In the genomic region with DNA sequence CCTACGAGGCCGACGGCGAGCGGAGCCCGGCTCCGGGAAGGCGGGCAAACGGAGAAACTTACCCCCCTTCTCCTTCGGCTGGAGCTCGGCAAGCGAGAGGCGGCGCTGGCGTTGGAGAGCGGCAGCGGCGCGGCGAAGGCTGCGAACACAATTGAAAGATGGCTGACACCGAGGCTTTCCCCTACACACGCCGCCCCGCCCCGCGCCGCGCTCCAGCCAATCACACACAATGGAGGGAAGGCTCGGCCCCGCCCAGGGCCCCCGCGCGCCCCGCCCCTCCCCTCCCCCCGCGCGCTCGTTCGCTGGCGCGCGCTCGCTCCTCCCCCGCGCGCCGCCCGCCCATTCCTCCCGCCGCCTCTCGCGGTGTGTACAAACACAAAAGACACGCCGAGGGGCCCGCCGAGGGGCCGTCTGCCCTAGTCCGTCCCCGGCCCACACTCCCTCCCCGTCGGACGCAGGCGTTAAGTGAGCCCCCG, we compare ENCODE assay signal across 8 mouse cellular contexts. TPM values are rescaled to one million over a fixed set of nuclear protein-coding genes. Genes with fewer than 3 reads are reported as not detected.
DNase-seq lines count a peak whose midpoint lies in the region; ATAC-seq and TF ChIP-seq lines count a peak whose summit lies in the region.

No protein-coding gene starts in this region.

- 1% methylated on average over 50 of the region's 65 CpGs for WGBS in heart, embryonic 13.5 days
- WGBS in liver, embryonic 11.5 days: 2% methylated on average over 50 of the region's 65 CpGs

- peak overlapping the region; percentile 79 for H3K4me2 ChIP-seq in heart, embryonic 13.5 days
- H3K4me2 ChIP-seq in liver, embryonic 11.5 days: peak overlapping the region; percentile 72
- H3K4me2 ChIP-seq in myocyte (ENCODE audit: low read depth): no peak overlapping the region

- peak; percentile 77 for ATAC-seq in erythroid progenitor cell, adult 5-6 weeks (replicated peaks; ENCODE audit: low FRiP score, poor library complexity, severe bottlenecking)
- peak; percentile 93 for ATAC-seq in heart, embryonic 13.5 days (ENCODE audit: extremely low read depth, insufficient number of reproducible peaks, low FRiP score, low TSS enrichment)
- ATAC-seq in liver, embryonic 11.5 days (replicated peaks; ENCODE audit: low FRiP score): peak; percentile 89

- peak; percentile 85 for TF ChIP-seq POLR2A in myocyte (IDR thresholded peaks at IDR 0.05; ENCODE audit: insufficient read length, low read depth)

- H3K9ac ChIP-seq in heart, embryonic 13.5 days: peak overlapping the region; percentile 100
- H3K9ac ChIP-seq in liver, embryonic 11.5 days (ENCODE audit: low read depth, low read length): peak overlapping the region; percentile 98

- H3K79me2 ChIP-seq in myocyte (ENCODE audit: control insufficient read depth, insufficient read depth): peaks cover 44% of the 10 kb centered on the region

- DNase-seq in CD4-positive, CD25-positive, alpha-beta regulatory T cell, adult 2 months (ENCODE audit: low read depth, low spot score): peak; percentile 97
- peak; percentile 97 for DNase-seq in kidney, postnatal 10 days
- DNase-seq in liver, embryonic 11.5 days (ENCODE audit: low spot score): peak; percentile 99
- DNase-seq in spleen, postnatal 4 days (ENCODE audit: low spot score in 2 of 2): peak; percentile 95 to 99

- H3K4me1 ChIP-seq in brown adipose tissue, adult 24 weeks (ENCODE audit: control insufficient read depth, insufficient read depth, insufficient read length, low read length): peaks cover 4% of the 10 kb centered on the region
- H3K4me1 ChIP-seq in heart, embryonic 13.5 days: peaks cover 49% of the 10 kb centered on the region
- peaks cover 35% of the 10 kb centered on the region for H3K4me1 ChIP-seq in liver, embryonic 11.5 days (replicated peaks; ENCODE audit: control insufficient read depth, insufficient read depth, low read length)

- peak overlapping the region; percentile 77 for H3K27ac ChIP-seq in brown adipose tissue, adult 24 weeks (replicated peaks; ENCODE audit: low read depth, low read length)
- peak overlapping the region; percentile 100 for H3K27ac ChIP-seq in heart, embryonic 13.5 days (replicated peaks)
- H3K27ac ChIP-seq in liver, embryonic 11.5 days (ENCODE audit: low read depth, low read length): peak overlapping the region; percentile 99

- no peaks in the 10 kb centered on the region for H3K9me3 ChIP-seq in heart, embryonic 13.5 days
- H3K9me3 ChIP-seq in liver, embryonic 11.5 days (ENCODE audit: control insufficient read depth, low read length): no peaks in the 10 kb centered on the region

- peak overlapping the region; percentile 100 for H3K4me3 ChIP-seq in brown adipose tissue, adult 24 weeks (ENCODE audit: insufficient read depth, low read depth, low read length)
- H3K4me3 ChIP-seq in heart, embryonic 13.5 days: peak overlapping the region; percentile 100
- peak overlapping the region; percentile 93 for H3K4me3 ChIP-seq in liver, embryonic 11.5 days (ENCODE audit: low read depth, low read length)
- peak overlapping the region; percentile 96 for H3K4me3 ChIP-seq in myocyte

- peak overlapping the region; percentile 88 for H3ac ChIP-seq in myocyte (ENCODE audit: control insufficient read depth, insufficient read length)

- peaks cover 26% of the 10 kb centered on the region for H3K36me3 ChIP-seq in heart, embryonic 13.5 days
- H3K36me3 ChIP-seq in liver, embryonic 11.5 days (ENCODE audit: control insufficient read depth, insufficient read depth, low read length): peaks cover 18% of the 10 kb centered on the region
- peaks cover 22% of the 10 kb centered on the region for H3K36me3 ChIP-seq in myocyte (ENCODE audit: control insufficient read depth, insufficient read depth)

- H3K27me3 ChIP-seq in heart, embryonic 13.5 days (replicated peaks): no peaks in the 10 kb centered on the region
- no peaks in the 10 kb centered on the region for H3K27me3 ChIP-seq in liver, embryonic 11.5 days (replicated peaks; ENCODE audit: control insufficient read depth, insufficient read depth, low read length)
- no peaks in the 10 kb centered on the region for H3K27me3 ChIP-seq in myocyte (ENCODE audit: control insufficient read depth, insufficient read depth, insufficient read length)

TF ChIP-seq in myocyte, 11 proteins besides CTCF, POLR2A, EP300 and RAD21:
- TF ChIP-seq E2F4 (IDR thresholded peaks at IDR 0.05; ENCODE audit: insufficient read depth) (peak; percentile 2), USF1 (IDR thresholded peaks at IDR 0.05; ENCODE audit: low read depth) (no peak), CEBPB (IDR thresholded peaks at IDR 0.05; ENCODE audit: insufficient read depth, poor library complexity, severe bottlenecking) (no peak), MAX (IDR thresholded peaks at IDR 0.05; ENCODE audit: low read depth) (no peak), TCF3 (IDR thresholded peaks at IDR 0.05; ENCODE audit: insufficient read length, low read depth) (no peak), SRF (IDR thresholded peaks at IDR 0.05; ENCODE audit: control insufficient read depth, insufficient read length, low read depth) (no peak), TCF12 (IDR thresholded peaks at IDR 0.05; ENCODE audit: insufficient read depth, poor library complexity, severe bottlenecking) (no peak), REST (IDR thresholded peaks at IDR 0.05; ENCODE audit: insufficient read depth, insufficient read length) (peak; percentile 40), MYOD1 (IDR thresholded peaks at IDR 0.05; ENCODE audit: control insufficient read depth in 1 of 3, insufficient read length in 2 of 3, low read depth in 2 of 3) (peak in 1 of 3 experiments; percentile 1), MYOG (IDR thresholded peaks at IDR 0.05; ENCODE audit: control insufficient read depth in 1 of 3, insufficient read depth in 1 of 3, insufficient read length in 2 of 3, low read depth in 2 of 3) (no peak), POLR2AphosphoS2 (IDR thresholded peaks at IDR 0.05; ENCODE audit: insufficient read length, low read depth) (peak; percentile 98)

RNA-seq across cellular contexts. Expression of gene H3f3a, which starts 0.3 kb away (rescaled TPM):
- 412 and 419 TPM in 2 replicates for polyA plus RNA-seq in brown adipose tissue, adult 24 weeks (2012; ENCODE audit: insufficient read depth, insufficient read length, missing spikeins)
- 2,042 and 2,351 TPM in 2 replicates for total RNA-seq in erythroid progenitor cell, adult 5-6 weeks (2015; ENCODE audit: low replicate concordance)
- 2,407 and 2,791 TPM in 2 replicates for total RNA-seq in erythroid progenitor cell, adult 5-6 weeks (2017; ENCODE audit: low replicate concordance)
- polyA plus RNA-seq in heart, embryonic 13.5 days (2015; fragmentation: Nextera tagmentation; extraction: Ambion mirVana): 1,623 and 1,726 TPM in 2 replicates
- polyA plus RNA-seq in liver, embryonic 11.5 days (2014; fragmentation: Nextera tagmentation; extraction: Ambion mirVana): 1,897 and 1,996 TPM in 2 replicates
- polyA plus RNA-seq in myocyte (2012; fragmentation: generic; extraction: Trizol): 597 TPM

RNA-seq across cellular contexts. Expression of gene Sde2, which starts 37.5 kb away (rescaled TPM):
- polyA plus RNA-seq in brown adipose tissue, adult 24 weeks (2012; ENCODE audit: insufficient read depth, insufficient read length, missing spikeins): 7.5 TPM in 2 replicates
- total RNA-seq in erythroid progenitor cell, adult 5-6 weeks (2015; ENCODE audit: low replicate concordance): 21.3 and 23.9 TPM in 2 replicates
- total RNA-seq in erythroid progenitor cell, adult 5-6 weeks (2017; ENCODE audit: low replicate concordance): 29.9 and 35.2 TPM in 2 replicates
- polyA plus RNA-seq in heart, embryonic 13.5 days (2015; fragmentation: Nextera tagmentation; extraction: Ambion mirVana): 22.0 and 23.9 TPM in 2 replicates
- 49.0 and 49.2 TPM in 2 replicates for polyA plus RNA-seq in liver, embryonic 11.5 days (2014; fragmentation: Nextera tagmentation; extraction: Ambion mirVana)
- 15.3 TPM for polyA plus RNA-seq in myocyte (2012; fragmentation: generic; extraction: Trizol)

Comparison
In these comparisons a context has a peak if more than half of its experiments do, and no peak if none do; other contexts are left out.
1. Peak in every context shown above with its lines: DNase-seq, ATAC-seq, H3K4me3 ChIP-seq and H3K27ac ChIP-seq.